ENCODE assay signal across 15 mouse cellular contexts in genomic region chr2:5077490-5077889, GRCm38 (mm10). TPM values are rescaled to one million over a fixed set of nuclear protein-coding genes. Genes with fewer than 3 reads are reported as not detected.
DNase-seq lines count a peak whose midpoint lies in the region; ATAC-seq and TF ChIP-seq lines count a peak whose summit lies in the region.
"Had no signal": no experiment of that assay in that cellular context is flagged by ENCODE, and none has a peak within 500 bp of the region (broad histone marks: within the 10 kb centered on the region; RNA-seq: fewer than 3 reads in every experiment).

No protein-coding gene starts in this region.

- no peak overlapping the region for H3K4me2 ChIP-seq in intestine, postnatal 0 days (replicated peaks; ENCODE audit: low read depth)
- H3K4me2 ChIP-seq in lung, postnatal 0 days (replicated peaks; ENCODE audit: low read depth, low read length) = no peak overlapping the region
- H3K4me2 ChIP-seq: forebrain, embryonic 15.5 days; hindbrain, embryonic 15.5 days; limb, embryonic 13.5 days had no signal

- peaks cover 13 to 28% of the 10 kb centered on the region in 2 experiments for H3K4me1 ChIP-seq in ES-E14 (ENCODE audit: control insufficient read depth in 2 of 2, insufficient read depth in 2 of 2, low read length in 2 of 2, poor library complexity in 1 of 2)
- H3K4me1 ChIP-seq in intestine, postnatal 0 days (replicated peaks; ENCODE audit: control insufficient read depth, insufficient read depth, low read length) = peaks cover 10% of the 10 kb centered on the region
- H3K4me1 ChIP-seq in lung, postnatal 0 days (ENCODE audit: insufficient read depth, low read depth, low read length) = no peaks in the 10 kb centered on the region

- peak overlapping the region; percentile 84 for H3K27ac ChIP-seq in ES-E14 (ENCODE audit: insufficient read depth, low read depth, low read length, poor library complexity, severe bottlenecking)
- H3K27ac ChIP-seq in intestine, postnatal 0 days (ENCODE audit: low read depth, low read length) = peak overlapping the region; percentile 5; the same call in 1 of the 2 replicates
- no peak overlapping the region for H3K27ac ChIP-seq in lung, postnatal 0 days (ENCODE audit: low read length)
- H3K27ac ChIP-seq: forebrain, embryonic 15.5 days; hindbrain, embryonic 15.5 days; limb, embryonic 13.5 days had no signal

- 0 out of 2 replicates have a peak overlapping the region, but pooled peaks have one; percentile 11 for H3K9ac ChIP-seq in ES-E14 (ENCODE audit: insufficient read depth, low read depth, low read length, poor library complexity, severe bottlenecking)
- H3K9ac ChIP-seq in intestine, postnatal 0 days (ENCODE audit: low read depth, low read length) = no peak overlapping the region; the same call in 1 of the 2 replicates
- no peak overlapping the region for H3K9ac ChIP-seq in lung, postnatal 0 days (replicated peaks; ENCODE audit: low read depth)
- H3K9ac ChIP-seq: forebrain, embryonic 15.5 days; hindbrain, embryonic 15.5 days; limb, embryonic 13.5 days had no signal

- H3K9me3 ChIP-seq in ES-E14 (ENCODE audit: control insufficient read depth, insufficient read depth, low read depth, low read length) = no peaks in the 10 kb centered on the region
- no peaks in the 10 kb centered on the region for H3K9me3 ChIP-seq in intestine, postnatal 0 days (ENCODE audit: control insufficient read depth)
- H3K9me3 ChIP-seq in lung, postnatal 0 days (ENCODE audit: low read length) = no peaks in the 10 kb centered on the region
- H3K9me3 ChIP-seq: forebrain, embryonic 15.5 days; hindbrain, embryonic 15.5 days; limb, embryonic 13.5 days had no signal

- no peak for TF ChIP-seq EP300 in lung, postnatal 0 days (IDR thresholded peaks at IDR 0.05)

- no peak for TF ChIP-seq CTCF in intestine, postnatal 0 days (IDR thresholded peaks at IDR 0.05; ENCODE audit: low read depth)
- no peak for TF ChIP-seq CTCF in lung, postnatal 0 days (IDR thresholded peaks at IDR 0.05)

- WGBS in intestine, postnatal 0 days = 89% methylated on average over 2 of the region's 2 CpGs
- 74% methylated on average over 2 of the region's 2 CpGs for WGBS in lung, postnatal 0 days

- ATAC-seq in intestine, postnatal 0 days = no peak
- peak; percentile 2; the same call in 1 of the 2 replicates for ATAC-seq in megakaryocyte progenitor cell, adult 5-6 weeks (replicated peaks; ENCODE audit: poor library complexity)
- ATAC-seq in lung, postnatal 0 days = no peak
- ATAC-seq: forebrain, embryonic 15.5 days had no signal

- in situ Hi-C loops in ES-E14 (cut with MboI; ENCODE audit: low sequenced_read_pairs in 2 of 2, unreplicated experiment in 2 of 2) = loop anchor here in 1 of 2 experiments (25.0 kb wide), 1 partner anchor 335 kb away; no protein-coding TSS in a partner anchor

- no peaks in the 10 kb centered on the region for H3K36me3 ChIP-seq in ES-E14 (ENCODE audit: control insufficient read depth, insufficient read depth, low read length, poor library complexity, severe bottlenecking)
- H3K36me3 ChIP-seq in intestine, postnatal 0 days (ENCODE audit: control insufficient read depth, insufficient read depth) = no peaks in the 10 kb centered on the region
- no peaks in the 10 kb centered on the region for H3K36me3 ChIP-seq in lung, postnatal 0 days (ENCODE audit: insufficient read depth, low read length)
- H3K36me3 ChIP-seq: forebrain, embryonic 15.5 days; hindbrain, embryonic 15.5 days; limb, embryonic 13.5 days had no signal

- no peaks in the 10 kb centered on the region for H3K27me3 ChIP-seq in intestine, postnatal 0 days (replicated peaks; ENCODE audit: control insufficient read depth, insufficient read depth, low read length)
- no peaks in the 10 kb centered on the region for H3K27me3 ChIP-seq in lung, postnatal 0 days (replicated peaks; ENCODE audit: insufficient read depth, low read length)
- H3K27me3 ChIP-seq: forebrain, embryonic 15.5 days; hindbrain, embryonic 15.5 days; limb, embryonic 13.5 days had no signal

- peak; percentile 73 for DNase-seq in heart, adult 11 months
- no peak for DNase-seq in heart, adult 9 months (ENCODE audit: low spot score in 2 of 2)
- no peak for DNase-seq in ES-E14 (ENCODE audit: low read depth, low spot score)
- no peak for DNase-seq in urinary bladder, adult 2 months (ENCODE audit: low spot score)
- DNase-seq in layer of hippocampus, postnatal 14 days (ENCODE audit: low spot score in 2 of 2) = no peak
- no peak for DNase-seq in lung, postnatal 0 days (ENCODE audit: low spot score)
- DNase-seq: cerebellum, adult 8-10 months; heart, postnatal 36 days; kidney, adult 11 months; thymus, postnatal 25 days had no signal

- H3K4me3 ChIP-seq in ES-E14 (ENCODE audit: insufficient read depth in 1 of 2, low read depth in 1 of 2, low read length in 2 of 2, poor library complexity in 1 of 2, severe bottlenecking in 1 of 2) = no peak overlapping the region
- H3K4me3 ChIP-seq in intestine, postnatal 0 days (ENCODE audit: low read depth, low read length) = no peak overlapping the region
- H3K4me3 ChIP-seq in lung, postnatal 0 days (ENCODE audit: low read depth, low read length) = no peak overlapping the region
- H3K4me3 ChIP-seq: forebrain, embryonic 15.5 days; hindbrain, embryonic 15.5 days; limb, embryonic 13.5 days had no signal

TF ChIP-seq in ES-E14, 5 proteins besides CTCF, POLR2A, EP300 and RAD21:
- TF ChIP-seq ZNF384 (IDR thresholded peaks at IDR 0.05; ENCODE audit: low read depth, low read length) = no peak
- TF ChIP-seq ZC3H11A (IDR thresholded peaks at IDR 0.05; ENCODE audit: borderline replicate concordance, low read depth, low read length) = no peak
- no peak for TF ChIP-seq MAFK (IDR thresholded peaks at IDR 0.05; ENCODE audit: insufficient read depth, low read depth, low read length)
- TF ChIP-seq CHD2 (IDR thresholded peaks at IDR 0.05; ENCODE audit: low read depth, low read length) = no peak
- TF ChIP-seq HCFC1 (IDR thresholded peaks at IDR 0.05; ENCODE audit: borderline replicate concordance, insufficient read depth, low read length) = no peak
TF ChIP-seq in ES-E14: peak in this region for 0.

RNA-seq across cellular contexts. Expression of gene Optn, which starts 13.6 kb away (rescaled TPM):
- total RNA-seq in ES-E14 (2012; rRNA removed) = 4.6 and 4.9 TPM in 2 replicates
- polyA plus RNA-seq in intestine, postnatal 0 days (2015; fragmentation: Nextera tagmentation; extraction: Ambion mirVana) = 62.7 and 74.2 TPM in 2 replicates
- 6.6 and 10.1 TPM in 2 replicates for total RNA-seq in megakaryocyte progenitor cell, adult 5-6 weeks (2015)
- 19.8 and 30.8 TPM in 2 replicates for total RNA-seq in megakaryocyte progenitor cell, adult 5-6 weeks (2017)
- 10.0 and 18.1 TPM in 2 replicates for polyA plus RNA-seq in urinary bladder, adult 2 months (2012; rRNA removed)
- total RNA-seq in layer of hippocampus, postnatal 14 days (2021) = 10 to 100 TPM; 17.5 to 17.6 TPM
- 19.5 and 23.0 TPM in 2 replicates for polyA plus RNA-seq in lung, postnatal 0 days (2015; fragmentation: Nextera tagmentation; extraction: Ambion mirVana)
